Mouse (Mus musculus) Patski (cell line): ENCODE measurements around the gene Olfr378. TPM values are rescaled to one million over a fixed set of nuclear protein-coding genes. Genes with fewer than 3 reads are reported as not detected.

Experiments
- ATAC-seq: fragments of 100-300 bp; one replicate; pipeline ENCODE4 v1.8.0; 2021
- CTCF ChIA-PET: fragments of 350-600 bp; sonication (Branson Sonifier 250); formaldehyde crosslinking; loops from one replicate; lab custom pipeline; 2022; ENCODE audit warnings: inconsistent platforms; lab: Charles Lee
- POLR2A ChIA-PET: fragments of 350-600 bp; sonication (Branson Sonifier 250); formaldehyde crosslinking; loops from one replicate; lab custom pipeline; 2022; ENCODE audit warnings: antibody characterized with exemption, inconsistent platforms; lab: Charles Lee
- DNase-seq: peaks from one replicate; pipeline ENCODE4 v3.0.0-alpha.2; 2011; ENCODE audit warnings: low read depth, low spot score
- H3K27me3 ChIP-seq: fragments of 371-371 bp; one replicate; pipeline ENCODE4 v1.5.1; 2021
- CTCF ChIP-seq: fragments of 100-300 bp; IDR thresholded peaks from one replicate; pipeline ENCODE4 v1.5.1; 2021
- in situ Hi-C: fragments of 300-500 bp; cut with MboI; formaldehyde crosslinking; loops from 3 replicates; pipeline ENCODE4 v1.11.1; 2018; ENCODE audit warnings: low pct_unique_long_range_greater_than_20kb, mixed read lengths
- polyA plus RNA-seq: library from polyadenylated mRNA; unstranded; gene quantifications from one replicate; pipeline ENCODE4 v1.2.3, GENCODE M21; 2021

Gene Olfr378
- polyA plus RNA-seq: not detected

DNA sequence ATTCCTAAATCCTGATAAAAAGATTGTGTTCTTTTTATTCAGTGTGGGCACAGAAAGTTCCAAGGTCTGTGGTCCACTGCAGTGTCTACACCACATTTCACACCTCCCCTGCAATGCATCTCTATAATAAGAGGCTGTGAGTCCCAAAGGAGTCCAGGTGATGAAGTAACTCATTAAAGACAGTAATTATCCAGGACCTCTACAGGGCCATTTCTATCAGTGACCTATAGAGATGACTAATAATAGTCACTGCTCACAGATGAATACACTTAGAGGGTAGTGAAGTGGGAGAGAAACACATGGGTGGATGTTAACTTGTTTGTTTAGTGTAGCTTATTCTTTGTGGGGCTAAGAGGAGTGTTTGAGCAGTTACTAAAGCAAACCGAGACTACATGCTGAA lies at the start of gene Olfr378:
Olfr378 (minus strand) TSS at position 101 of the 400 bp plus-strand sequence.
- in situ Hi-C loops: no loop called here
- DNase-seq (no peak), ATAC-seq (no peak)
- no peaks in the 10 kb centered on the region for H3K27me3 ChIP-seq
- CTCF ChIA-PET: no interaction called here
- TF ChIP-seq CTCF: no peak
- POLR2A ChIA-PET: no interaction called here

DNA sequence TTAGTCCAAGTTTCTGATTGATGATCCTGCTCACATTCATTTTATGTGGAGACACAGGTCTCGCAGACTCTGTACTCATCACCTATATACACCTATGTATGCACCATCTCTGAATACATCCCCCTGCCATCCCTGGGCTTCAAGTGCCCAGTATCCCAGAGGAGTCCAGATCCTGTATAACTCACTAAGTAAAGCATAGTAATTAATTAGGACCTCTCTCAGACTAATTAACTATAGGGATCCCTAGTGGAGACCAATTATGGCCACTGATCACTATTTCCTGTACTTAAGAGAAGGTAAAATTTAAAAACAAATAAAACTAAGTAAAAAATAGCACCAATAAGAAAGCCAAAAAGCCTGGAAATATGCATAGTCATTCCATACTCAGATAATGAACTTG lies 29.1 kb upstream of the Olfr378 start, which contains the start of gene Olfr380:
Olfr380 (minus strand) TSS at position 101 of the 400 bp plus-strand sequence.
- ChIA-PET POLR2A (no interaction called here), CTCF (no interaction called here)
- in situ Hi-C loops: no loop called here
- no peak for TF ChIP-seq CTCF
- H3K27me3 ChIP-seq: no peaks in the 10 kb centered on the region
- no peak for DNase-seq
- ATAC-seq: no peak

DNA sequence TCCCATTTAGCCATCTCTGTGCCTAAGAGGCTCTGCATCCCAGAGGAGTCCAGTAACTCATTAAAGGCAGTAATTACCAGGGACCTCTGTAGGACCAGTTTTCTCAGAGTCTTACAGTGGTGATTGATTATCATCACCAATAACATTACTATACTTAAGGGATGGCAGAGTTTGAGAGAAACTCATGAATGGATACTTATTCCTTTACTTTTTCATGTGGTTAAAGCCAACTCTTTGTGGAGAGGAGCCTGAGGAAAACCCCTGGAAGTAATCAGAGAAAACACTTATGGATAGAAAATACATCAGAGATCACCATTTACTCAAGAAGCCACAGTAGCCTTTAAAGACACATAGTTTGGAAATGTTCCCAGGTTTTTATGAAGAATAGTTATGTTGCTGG lies 28.8 kb downstream of the Olfr378 start, which contains the start of gene Olfr1:
Olfr1 (minus strand) TSS at position 101 of the 400 bp plus-strand sequence.
- no peak for TF ChIP-seq CTCF
- ChIA-PET CTCF (no interaction called here), POLR2A (no interaction called here)
- DNase-seq (no peak), ATAC-seq (no peak)
- H3K27me3 ChIP-seq: peaks cover 3% of the 10 kb centered on the region
- in situ Hi-C loops: no loop called here

DNA sequence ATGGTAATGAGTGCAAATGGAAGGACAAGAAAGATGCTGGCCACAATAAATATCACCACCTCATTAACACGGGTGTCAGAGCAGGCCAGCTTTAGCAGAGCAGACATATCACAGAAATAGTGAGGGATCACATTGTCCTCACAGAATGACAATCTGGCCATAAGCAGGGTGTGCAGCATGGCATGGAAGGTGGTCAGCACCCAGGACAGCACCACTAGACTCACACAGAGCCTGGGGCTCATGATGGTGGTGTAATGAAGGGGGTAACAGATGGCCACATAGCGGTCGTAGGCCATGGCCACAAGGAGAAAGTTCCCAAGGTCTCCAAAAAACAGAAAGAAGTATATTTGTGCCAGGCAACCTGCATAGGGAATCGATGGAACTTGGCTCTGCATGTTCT lies 32.9 kb downstream of the Olfr378 start:
- DNase-seq (no peak), ATAC-seq (no peak)
- TF ChIP-seq CTCF: no peak
- POLR2A ChIA-PET: no interaction called here
- CTCF ChIA-PET: no interaction called here
- peaks cover 3% of the 10 kb centered on the region for H3K27me3 ChIP-seq
- in situ Hi-C loops: no loop called here

Other genes starting within 250 kb of the Olfr378 start
- 33.0 TPM for gene Ctns, start 229.4 kb downstream of the Olfr378 start, polyA plus RNA-seq
- 5.6 TPM for gene Shpk, start 229.0 kb downstream of the Olfr378 start, polyA plus RNA-seq
- not detected for gene Trpv1, start 194.2 kb downstream of the Olfr378 start, polyA plus RNA-seq
- 0.01 TPM for gene Trpv3, start 161.1 kb downstream of the Olfr378 start, polyA plus RNA-seq
- 1.1 TPM for gene Aspa, start 98.9 kb downstream of the Olfr378 start, polyA plus RNA-seq
- not detected for gene Gm49340, start 98.7 kb downstream of the Olfr378 start, polyA plus RNA-seq
- 0.09 TPM for gene Spata22, start 98.7 kb downstream of the Olfr378 start, polyA plus RNA-seq
- gene Olfr20, start 77.7 kb downstream of the Olfr378 start, polyA plus RNA-seq: not detected
- gene Olfr376, start 57.2 kb downstream of the Olfr378 start, polyA plus RNA-seq: not detected
- gene Olfr1, start 28.9 kb downstream of the Olfr378 start, polyA plus RNA-seq: not detected
- gene Olfr380, start 29.0 kb upstream of the Olfr378 start, polyA plus RNA-seq: not detected
- not detected for gene Olfr381, start 63.1 kb upstream of the Olfr378 start, polyA plus RNA-seq
- not detected for gene Olfr382, start 88.7 kb upstream of the Olfr378 start, polyA plus RNA-seq
- not detected for gene Olfr385, start 164.5 kb upstream of the Olfr378 start, polyA plus RNA-seq
- not detected for gene Olfr384, start 170.1 kb upstream of the Olfr378 start, polyA plus RNA-seq